Mouse (Mus musculus): ENCODE data around the gene AI854703.

Gene AI854703

DNA sequence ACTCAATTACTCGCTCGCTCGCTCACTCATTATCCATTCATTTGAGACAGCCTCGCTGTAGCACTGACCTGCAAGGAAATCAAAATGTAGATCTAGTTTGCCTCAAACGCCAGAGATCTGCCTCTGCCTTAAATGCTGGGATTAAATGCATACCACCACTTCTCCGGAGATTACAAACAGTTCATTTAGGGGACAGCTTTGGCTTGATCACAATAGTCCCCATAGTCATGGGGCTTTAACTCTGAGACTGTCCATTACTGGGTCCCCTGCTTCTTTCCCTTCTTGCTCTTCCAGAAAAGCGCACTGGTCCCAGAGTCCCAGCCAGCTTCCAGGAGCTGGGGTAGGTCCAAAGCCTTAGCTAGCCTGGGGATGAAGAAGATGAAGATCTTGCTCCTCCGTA, at the start of gene AI854703:
TSS of gene AI854703 (plus strand) at position 301 of the 400 bp plus-strand sequence.
- no peak for DNase-seq (ENCODE audit: low read depth, low spot score)

DNA sequence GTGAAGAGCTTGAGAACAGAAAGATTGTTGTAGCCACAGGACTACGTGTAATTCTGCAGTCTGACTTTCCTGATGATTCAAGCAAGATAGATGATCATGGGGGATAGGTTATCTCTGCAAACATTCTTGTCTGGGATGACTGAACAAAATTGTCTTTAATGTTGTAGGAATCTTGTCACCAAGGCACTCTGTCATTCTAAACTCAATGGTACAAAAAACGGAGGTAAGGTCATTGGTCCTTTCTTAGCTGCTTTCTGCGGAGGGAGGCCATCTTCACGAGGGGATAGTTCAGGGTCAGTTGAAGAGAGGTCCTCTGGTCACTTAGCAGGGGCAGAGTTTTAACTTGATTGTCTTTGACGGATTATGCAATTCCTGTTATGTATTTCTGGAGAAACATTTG, 47.8 kb upstream of the AI854703 start:
- no peak for DNase-seq (ENCODE audit: low read depth, low spot score)

DNA sequence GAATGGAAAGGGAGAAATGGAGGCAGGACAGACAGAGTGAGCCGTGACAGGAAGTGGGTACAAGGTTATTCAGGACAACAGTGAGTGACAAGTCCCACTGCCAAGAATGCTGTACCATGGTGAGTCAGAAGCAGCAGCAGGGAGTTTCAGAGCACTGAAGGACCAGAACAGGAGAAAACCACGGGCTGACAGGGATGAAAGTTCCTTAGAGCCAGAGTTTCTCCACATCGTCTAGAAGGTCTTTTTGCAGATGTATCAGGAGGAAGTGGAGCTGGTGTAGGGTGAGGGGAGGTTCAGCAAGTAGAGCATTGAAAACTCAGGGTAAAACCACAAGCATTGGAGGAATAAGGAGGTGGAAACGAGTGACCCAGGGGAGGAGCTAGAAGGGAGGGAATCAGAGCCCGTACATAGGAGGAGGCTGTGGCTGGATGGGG, 47.3 kb upstream of the AI854703 start:
- no peak for DNase-seq (ENCODE audit: low read depth, low spot score)

DNA sequence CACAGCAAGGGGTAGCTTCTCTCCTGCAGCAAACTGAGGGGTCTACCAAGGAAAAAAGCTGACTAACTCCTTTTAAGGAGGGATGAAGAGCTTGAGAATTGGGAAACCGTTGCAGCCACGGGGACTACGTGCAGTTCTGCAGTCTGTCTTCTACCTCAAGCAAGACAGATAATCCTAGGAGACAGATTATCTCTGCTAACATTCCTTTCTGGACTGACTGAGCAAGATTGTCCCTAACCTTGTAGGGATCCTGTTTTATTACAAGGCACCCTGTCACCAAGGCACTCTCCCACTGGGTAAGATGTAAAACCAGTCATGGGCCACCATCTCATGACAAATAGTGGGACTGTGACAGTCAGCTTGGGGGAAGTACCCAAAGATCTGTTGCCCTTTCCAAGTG, 45.3 kb upstream of the AI854703 start:
- DNase-seq (ENCODE audit: low read depth, low spot score) = no peak

DNA sequence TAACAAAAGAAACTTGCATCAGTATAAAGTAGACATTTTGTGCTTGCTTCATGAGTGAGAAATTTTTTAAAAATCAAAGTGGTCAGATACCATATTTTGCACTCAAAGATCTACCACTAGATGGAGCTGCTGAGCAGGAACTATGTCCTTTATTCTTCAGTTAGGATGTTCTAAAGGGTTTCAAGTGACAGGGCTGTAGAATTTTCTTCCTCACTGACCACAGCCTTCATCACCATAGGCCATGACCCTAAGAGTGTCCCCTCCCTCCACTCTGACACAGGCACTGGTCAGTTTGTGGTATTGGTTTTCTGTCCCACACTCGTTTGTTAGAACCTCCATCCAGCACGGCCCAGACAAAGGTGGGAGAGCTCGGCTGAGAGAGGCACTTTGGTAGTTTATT, 44.5 kb upstream of the AI854703 start:
- no peak for DNase-seq (ENCODE audit: low read depth, low spot score)

DNA sequence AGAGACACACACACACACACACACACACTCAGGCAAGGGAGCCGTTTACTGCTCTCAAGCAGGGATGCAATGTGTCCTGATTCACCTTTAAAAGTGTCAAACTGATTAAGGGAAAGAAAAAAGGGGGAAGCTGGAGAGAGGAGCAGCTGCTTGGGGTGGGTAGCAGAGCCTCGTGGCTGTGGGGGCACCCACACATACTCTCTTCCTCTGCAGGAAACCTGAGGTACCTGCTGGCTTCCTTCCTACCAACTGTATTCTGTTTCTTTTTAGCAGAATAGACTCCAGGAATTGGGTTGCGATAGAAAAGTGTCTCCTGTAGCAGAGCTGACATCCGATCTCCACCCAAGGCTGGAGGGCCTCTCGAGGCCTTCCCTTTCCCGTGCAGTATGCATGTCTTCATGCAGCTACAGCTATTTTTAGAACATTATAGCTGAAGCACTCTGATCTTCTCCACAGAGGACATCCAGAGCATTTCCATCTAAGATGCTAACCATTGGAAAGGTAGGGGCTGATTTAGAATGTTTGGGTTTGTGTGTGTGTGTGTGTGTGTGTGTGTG, 37.3 kb upstream of the AI854703 start, which contains the start of gene Gm45021:
TSS of gene Gm45021 (plus strand) at position 417 of the 557 bp plus-strand sequence.
- no peak for DNase-seq (ENCODE audit: low read depth, low spot score)

DNA sequence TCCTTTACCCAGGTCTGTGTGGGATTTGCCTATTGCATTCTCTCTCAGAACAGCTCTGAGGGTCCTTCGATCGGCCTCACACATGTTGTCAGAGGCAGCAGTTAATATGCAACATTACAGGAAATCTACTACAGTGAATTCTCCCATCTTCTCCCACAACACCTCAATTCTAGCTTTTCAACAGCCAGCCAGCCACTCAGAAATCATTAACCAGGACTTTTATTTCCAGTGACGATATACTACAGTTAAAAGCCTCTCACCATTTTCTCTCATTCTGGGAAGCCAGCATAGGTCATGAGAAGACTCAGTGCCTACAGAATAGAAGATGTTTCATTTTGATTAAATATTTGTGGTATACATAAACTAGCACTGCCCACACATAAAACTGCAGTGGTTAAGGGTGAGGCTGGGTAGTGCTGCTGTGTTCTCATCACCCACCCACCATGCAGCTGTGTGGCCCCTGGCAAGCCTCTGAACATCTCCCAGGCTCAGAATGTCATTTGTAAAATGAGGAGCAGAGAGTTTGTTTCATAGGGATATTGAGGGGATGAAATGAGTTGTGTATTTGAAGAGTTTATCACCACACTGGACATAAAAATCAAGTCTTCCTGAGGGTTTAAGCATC, 35.2 kb upstream of the AI854703 start:
- DNase-seq (ENCODE audit: low read depth, low spot score) = no peak

DNA sequence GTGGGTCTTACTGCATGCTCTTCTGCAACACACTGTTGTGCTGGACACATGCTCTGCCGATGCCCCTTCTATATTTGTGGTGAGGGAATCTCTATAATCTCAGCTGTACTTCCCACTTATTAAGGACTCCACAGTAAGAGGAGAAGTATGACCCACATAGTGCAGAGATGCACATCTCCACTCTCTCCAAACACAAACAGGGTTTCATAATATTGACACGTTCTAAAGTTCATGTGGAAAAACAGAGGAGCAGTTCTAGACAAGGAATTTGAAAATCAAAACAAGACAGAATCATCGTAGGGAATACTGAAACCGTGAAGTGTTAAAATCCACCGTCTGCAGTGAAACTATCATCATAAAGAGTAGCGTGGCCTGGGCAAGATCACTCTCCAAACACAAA, 34.7 kb upstream of the AI854703 start:
- no peak for DNase-seq (ENCODE audit: low read depth, low spot score)

DNA sequence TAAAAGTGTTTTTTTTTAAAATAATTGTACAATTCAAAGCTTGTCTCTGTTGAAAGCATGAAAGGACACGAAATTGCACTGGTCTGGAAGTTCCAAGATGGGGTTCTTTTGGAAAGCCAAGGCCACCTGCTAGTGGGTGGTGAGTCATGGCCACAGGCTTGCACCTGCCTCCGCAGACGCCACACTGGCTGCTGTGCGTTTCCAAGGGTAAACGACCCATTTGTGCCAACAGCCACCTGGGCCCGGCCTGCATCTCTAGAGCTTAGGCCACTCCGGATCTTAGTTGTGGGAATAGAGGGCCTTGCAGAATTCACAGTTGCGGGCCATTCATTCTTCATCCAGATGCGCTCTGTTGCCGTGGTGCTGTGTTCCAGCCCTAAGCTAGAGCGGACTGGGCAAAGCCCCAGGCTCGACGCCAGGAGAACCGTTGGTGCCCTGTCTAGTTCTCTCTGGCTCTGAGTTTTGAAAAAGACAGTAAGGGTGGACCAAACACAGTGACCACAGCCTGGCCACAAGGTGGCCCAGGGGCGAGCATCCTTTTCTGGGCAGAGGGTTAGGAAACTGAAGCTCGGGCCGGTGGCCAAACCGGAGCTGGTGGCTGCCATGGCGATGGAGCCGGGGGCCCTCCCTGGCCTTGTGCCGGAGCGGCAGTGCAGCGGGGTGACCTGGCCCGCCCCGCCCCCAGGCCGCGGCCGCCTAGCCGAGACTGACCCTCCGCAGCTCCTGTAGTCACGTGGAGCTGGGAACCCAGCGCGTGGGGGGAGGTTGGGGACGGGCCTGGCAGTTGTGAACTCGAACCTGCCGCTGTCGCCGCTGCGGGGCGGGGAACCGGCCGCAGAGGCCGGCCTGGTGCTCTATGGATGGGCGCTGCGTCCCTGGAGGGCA, 33.2 kb upstream of the AI854703 start, which contains the start of the genes Repin1 and Gm44965:
TSS of gene Repin1 (plus strand) at position 726 of the 885 bp plus-strand sequence.
TSS of gene Gm44965 (plus strand) at position 784 of the 885 bp plus-strand sequence.
- no peak for DNase-seq (ENCODE audit: low read depth, low spot score)

DNA sequence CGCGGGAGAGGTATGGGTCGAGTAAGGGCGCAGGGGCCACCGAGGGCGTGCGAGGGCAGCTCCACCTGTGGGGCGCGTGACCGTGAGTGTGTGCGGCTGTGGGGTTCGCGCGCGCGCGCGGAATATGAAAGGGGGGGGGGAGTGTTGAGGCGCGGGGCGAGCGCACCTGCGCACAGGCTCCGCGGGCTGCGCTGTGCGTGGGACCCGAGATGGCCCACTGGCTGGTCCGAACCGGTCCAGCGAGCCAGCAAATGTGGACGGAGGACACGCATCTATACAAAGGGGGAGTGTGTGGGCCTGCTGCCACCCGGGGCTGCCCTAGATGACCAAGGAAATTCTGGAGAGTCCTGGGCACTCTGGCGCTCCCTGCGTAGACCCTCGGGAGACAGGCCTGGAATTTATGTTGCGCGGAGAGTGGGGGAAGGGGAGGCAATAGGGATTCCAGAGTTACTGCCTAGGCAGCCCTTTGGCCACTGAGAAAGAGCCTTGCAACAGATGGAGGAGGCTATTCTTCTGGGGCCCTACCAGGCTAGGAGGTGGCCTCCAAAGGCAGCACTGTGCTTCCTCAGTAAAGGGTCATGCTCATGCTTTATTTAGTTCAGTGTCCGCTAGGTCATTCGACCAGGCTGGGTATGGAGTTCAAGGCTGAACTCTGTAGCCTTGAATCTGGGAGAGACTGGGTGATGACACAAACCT, 32.4 kb upstream of the AI854703 start:
- no peak for DNase-seq (ENCODE audit: low read depth, low spot score)

DNA sequence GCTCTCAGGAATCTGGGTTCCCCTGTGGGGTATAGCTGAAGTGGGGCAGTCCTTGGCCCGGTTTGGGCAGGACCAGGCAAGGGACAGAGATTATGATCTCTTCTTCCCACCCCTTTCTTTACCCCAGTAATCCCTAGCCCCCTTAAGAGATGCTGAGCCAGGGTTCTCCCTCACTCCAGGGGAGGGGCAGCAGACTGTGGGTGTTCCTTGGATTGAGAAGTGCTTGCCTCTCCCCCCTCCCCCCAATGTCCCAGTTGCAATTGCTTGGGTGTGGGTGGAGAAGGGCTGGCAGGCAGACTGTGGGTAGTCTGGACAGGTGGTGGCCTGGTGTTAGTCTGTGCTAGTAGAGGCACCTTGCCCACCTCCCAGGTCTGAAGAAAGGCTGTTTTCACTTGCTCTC, 31.3 kb upstream of the AI854703 start:
- DNase-seq (ENCODE audit: low read depth, low spot score) = no peak

DNA sequence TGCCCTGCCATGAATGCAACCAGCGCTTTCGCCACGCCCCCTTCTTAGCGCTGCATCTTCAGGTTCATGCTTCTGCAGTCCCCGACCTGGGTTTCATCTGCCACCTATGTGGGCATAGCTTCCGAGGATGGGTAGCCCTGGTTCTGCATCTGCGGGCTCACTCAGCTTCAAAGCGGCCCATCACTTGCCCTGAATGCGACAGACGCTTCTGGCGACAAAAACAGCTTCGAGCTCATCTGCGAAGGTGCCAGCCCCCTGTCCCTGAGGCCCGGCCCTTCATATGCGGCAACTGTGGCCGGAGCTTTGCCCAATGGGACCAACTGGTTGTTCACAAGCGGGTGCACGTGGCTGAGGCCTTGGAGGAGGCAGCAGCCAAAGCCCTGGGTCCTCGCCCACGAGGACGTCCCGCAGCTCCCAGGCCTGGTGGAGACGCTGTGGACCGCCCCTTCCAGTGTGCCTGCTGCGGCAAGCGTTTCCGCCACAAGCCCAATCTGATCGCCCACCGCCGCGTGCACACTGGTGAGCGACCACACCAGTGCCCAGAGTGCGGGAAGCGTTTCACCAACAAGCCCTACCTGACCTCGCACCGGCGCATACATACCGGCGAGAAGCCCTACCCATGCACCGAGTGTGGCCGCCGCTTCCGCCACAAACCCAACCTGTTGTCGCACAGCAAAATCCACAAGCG, 29.9 kb upstream of the AI854703 start:
- DNase-seq (ENCODE audit: low read depth, low spot score) = no peak

DNA sequence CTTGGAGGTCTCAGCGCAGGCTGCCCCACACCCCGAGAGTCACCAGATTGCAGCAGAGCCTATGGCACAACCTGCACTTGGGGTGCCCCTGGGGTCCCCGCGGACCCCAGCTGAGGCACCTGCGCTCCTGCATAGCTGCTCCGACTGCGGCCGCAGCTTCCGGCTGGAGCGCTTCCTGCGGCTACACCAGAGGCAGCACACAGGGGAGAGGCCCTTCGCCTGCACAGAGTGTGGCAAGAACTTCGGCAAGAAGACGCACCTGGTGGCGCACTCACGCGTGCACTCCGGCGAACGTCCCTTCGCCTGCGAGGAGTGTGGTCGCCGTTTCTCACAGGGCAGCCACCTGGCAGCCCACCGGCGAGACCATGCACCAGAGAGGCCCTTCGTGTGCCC, 29.3 kb upstream of the AI854703 start:
- no peak for DNase-seq (ENCODE audit: low read depth, low spot score)

DNA sequence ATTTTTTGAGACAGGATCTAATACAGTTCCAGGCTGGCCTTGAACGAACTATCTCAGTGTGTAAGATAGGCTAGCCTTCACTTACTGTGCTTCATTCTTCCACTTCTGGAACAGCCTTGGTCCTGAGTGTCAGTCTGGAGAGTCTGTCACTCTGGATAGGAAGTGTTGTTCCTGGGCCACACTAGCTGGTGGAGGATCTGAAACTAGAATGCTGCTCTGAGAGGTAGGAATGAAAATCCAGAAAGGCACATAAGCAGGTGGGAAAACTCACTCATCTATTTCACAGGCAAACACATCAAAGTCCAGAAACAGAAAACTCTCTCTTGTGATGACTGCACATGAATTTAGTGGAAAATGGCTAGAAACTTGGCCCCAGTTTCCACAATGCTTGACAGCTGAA, 26.0 kb upstream of the AI854703 start:
- no peak for DNase-seq (ENCODE audit: low read depth, low spot score)

DNA sequence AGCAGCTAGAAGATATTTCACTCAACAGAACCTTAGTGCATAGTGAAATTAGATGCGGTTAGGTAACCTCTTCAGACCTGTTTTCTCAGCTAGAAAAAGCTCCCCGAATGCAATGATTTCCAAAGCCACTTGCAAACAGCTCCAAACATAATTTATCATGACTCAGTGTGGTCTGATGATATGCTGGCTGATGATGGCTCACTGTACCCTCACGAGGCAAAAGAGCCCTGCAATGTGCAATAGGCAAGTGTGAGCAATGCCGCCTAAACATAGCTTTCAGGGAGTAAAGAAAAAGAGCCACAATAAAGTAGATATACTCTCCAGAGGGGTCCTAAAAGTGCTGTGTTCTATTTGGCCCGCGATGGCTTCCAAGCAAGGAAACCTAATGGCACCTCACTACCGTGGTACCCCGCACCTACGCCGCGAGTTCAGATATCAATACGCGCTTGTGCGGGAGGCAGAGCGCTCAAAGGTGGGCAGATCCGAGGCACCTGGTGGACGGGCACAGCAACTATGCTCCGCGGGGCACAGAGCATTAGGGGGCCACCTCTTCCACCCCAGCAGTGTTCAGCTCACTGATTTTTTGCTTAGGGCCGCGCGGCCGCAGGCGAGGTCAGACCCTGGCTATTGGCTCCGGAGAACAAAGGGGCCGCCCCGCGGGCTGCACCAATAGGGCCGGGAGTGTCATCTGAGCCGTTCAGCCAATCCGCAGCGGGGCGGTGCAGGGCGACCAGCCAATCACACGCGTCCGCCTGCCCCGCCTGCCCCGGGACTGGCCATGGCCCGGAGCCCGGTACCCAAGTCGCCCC, 25.1 kb upstream of the AI854703 start, which contains the start of gene Zfp775:
TSS of gene Zfp775 (plus strand) at position 793 of the 809 bp plus-strand sequence.
- DNase-seq (ENCODE audit: low read depth, low spot score) = peak; percentile 87

DNA sequence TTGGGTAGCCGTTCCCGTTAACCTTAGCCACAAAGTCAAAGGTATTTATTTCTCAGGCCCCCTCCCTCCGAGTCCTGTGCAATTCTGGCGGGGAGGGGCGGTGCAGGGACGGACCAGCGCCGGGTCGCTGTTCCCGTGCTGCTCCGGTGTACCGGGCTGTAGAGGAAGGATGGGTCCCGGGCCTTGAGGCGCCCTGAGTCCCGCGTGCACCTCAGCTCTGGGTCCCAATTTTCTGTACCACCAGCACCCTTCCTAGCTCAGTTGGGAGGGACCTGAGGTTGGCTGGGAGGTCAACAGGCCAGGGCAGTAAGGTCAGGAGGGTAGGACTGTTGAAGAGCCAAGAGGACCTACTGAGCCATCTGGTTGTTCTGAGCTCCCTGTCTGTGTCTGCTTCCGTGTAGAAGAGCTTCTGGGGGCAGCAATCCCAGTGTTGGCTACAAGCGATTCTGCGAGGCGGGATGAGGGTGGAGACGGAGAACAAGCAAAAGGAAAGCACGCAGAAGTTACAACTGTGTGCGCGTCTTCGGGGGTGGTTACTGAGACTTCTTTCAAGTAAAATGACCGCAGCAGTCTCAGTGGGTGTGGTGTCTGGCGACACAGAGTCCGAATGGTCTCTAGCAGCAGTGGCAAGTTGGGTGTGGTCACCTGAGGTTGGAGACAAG, 24.4 kb upstream of the AI854703 start:
- peak; percentile 67 for DNase-seq (ENCODE audit: low read depth, low spot score)

DNA sequence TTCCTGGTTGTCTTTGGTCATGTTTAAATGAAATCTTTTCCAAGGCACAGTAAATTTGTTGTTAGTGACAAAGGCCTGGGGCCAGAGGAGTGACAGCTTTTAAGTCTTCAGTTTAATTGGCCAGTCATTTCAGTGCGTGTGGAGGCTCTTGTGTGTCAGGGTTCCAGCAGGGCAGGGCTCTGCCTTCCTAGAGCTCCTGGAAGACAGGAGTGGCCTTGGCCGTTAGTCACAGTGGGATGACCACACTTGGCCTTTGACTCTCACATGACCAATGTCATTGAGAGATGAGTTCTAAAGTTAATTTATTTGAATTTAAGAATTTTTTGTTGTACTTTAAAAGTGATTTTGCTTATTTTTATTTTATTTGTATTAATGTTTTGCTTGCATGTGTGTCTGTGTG, 18.4 kb upstream of the AI854703 start:
- DNase-seq (ENCODE audit: low read depth, low spot score) = no peak

DNA sequence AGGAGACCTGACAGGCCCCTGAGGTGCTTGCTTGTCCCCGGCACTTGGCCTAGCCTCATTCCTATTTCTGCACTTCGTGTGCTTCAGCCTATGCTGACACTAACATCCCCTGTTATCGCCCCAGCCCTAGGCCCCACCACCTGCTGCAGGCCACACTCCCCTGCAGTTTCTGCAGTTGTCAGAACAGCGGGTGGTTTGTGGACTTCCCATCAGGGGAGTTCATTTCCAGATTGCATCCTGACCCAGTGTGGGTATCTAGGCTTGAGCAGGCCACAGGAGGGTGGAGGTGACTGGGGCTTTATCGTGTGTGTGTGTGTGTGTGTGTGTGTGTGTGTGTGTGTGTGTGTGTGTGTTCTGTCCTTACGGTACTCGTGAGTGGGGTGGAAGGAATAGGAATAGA, 17.1 kb upstream of the AI854703 start:
- no peak for DNase-seq (ENCODE audit: low read depth, low spot score)

DNA sequence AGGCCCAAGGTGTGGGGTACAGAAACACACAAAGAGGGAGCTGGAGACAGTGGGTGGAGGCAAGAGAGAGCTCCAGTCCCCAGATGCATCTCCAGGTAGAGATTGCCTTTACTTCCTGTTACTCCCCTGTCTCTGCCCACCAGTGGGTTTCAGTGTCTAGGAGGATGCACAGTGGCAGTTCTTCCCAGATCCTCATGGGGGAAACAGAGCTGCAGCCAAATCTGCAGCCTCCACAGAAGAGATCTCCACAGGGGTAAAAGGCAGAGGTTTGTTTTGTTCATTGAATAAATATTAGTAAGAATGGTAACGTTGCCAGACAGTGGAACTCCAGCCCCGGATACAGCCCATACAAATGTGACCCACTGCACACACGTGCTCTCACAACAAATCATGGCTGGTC, 15.9 kb upstream of the AI854703 start:
- no peak for DNase-seq (ENCODE audit: low read depth, low spot score)

DNA sequence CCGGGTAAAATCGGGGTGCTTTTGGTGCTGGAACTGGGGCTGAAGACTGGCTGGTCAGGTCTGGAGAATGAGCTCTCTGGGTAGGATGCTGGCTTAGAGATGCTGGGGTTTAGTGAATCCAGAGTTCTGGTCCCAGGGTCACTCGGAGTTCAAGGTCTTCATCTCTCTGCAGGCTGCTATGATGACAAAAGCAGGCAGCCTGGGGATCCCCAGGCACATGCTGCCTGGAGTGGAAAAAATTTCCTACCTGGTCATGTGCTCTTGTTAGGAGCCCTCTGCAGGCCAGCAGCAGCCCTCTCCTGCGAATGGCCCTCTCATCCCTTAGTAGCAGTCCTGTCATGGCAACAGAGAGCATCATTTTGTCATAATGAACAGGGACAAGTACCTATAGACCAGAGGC, 13.1 kb upstream of the AI854703 start:
- DNase-seq (ENCODE audit: low read depth, low spot score) = no peak

All from telencephalon, adult 2 months (tissue).